Mouse (Mus musculus) liver, embryonic 14.5 days (tissue): ENCODE results near the gene Zfp612.

ENCODE experiments used
- CTCF ChIP-seq: IDR thresholded peaks from 2 replicates; pipeline ENCODE4 v1.5.1; 2016; ENCODE audit warnings: antibody characterized with exemption, low read depth, control low read depth
- EP300 ChIP-seq: IDR thresholded peaks from 2 replicates; pipeline ENCODE4 v1.6.1; 2016; ENCODE audit warnings: antibody characterized with exemption, low read depth

GRCm38 (mm10) chr8:110065676-110066075, 13.9 kb upstream of the Zfp612 start:
- no peak for TF ChIP-seq EP300
- TF ChIP-seq CTCF: no peak
